Mouse (Mus musculus) gastrocnemius, adult 18-20 months (tissue): ENCODE data around the gene Lpcat3. TPM values are rescaled to one million over a fixed set of nuclear protein-coding genes. Genes with fewer than 3 reads are reported as not detected.

ENCODE experiments used
- microRNA-seq: library from miRNA; unstranded; fragments of <30 nt; microRNA quantifications from one replicate; pipeline ENCODE4 v1.2.0, GENCODE M21; 2021
- total RNA-seq, 2 experiments: library from RNA; stranded (reverse); gene quantifications; 2 replicates each; pipeline ENCODE4 v1.2.3; 2021

Lpcat3 gene
- total RNA-seq, 2 experiments from 2014 or later = 14.4 to 17.8 TPM

Small RNA genes lying within 50 kb of the gene (microRNA-seq; reads per million reads assigned to microRNA genes)
- gene Mir141 (not detected), gene Mir200c (18.4 reads per million, percentile 35 among the genes with 10 or more reads in this experiment)

Other genes with a start within 250 kb of the Lpcat3 start
- gene Pex5, start 248.0 kb upstream of the Lpcat3 start, total RNA-seq = 10 to 100 TPM; 20.2 to 20.6 TPM
- gene Clstn3, start 198.2 kb upstream of the Lpcat3 start, total RNA-seq = 1 to 10 TPM in 1 of 2 experiments, under 1 TPM in 1; 0.34 to 1.1 TPM
- gene C1rl, start 169.9 kb upstream of the Lpcat3 start, total RNA-seq = under 1 TPM; 0.50 to 0.57 TPM
- 10 to 100 TPM in 1 of 2 experiments, 1 to 10 TPM in 1; 8.4 to 10.8 TPM for gene C1ra, start 150.6 kb upstream of the Lpcat3 start, total RNA-seq
- 10 to 100 TPM; 16.3 to 26.1 TPM for gene C1s1, start 120.7 kb upstream of the Lpcat3 start, total RNA-seq
- gene C1rb, start 92.7 kb upstream of the Lpcat3 start, total RNA-seq = 1 to 10 TPM in 1 of 2 experiments, under 1 TPM in 1; 0.84 to 1.4 TPM
- under 1 TPM; 0.48 to 0.76 TPM for gene C1s2, start 26.9 kb upstream of the Lpcat3 start, total RNA-seq
- 10 to 100 TPM; 58.4 to 60.4 TPM for gene Emg1, start 49.2 kb downstream of the Lpcat3 start, total RNA-seq
- 100 to 1,000 TPM; 134 to 155 TPM for gene Phb2, start 49.3 kb downstream of the Lpcat3 start, total RNA-seq
- gene Ptpn6, start 75.7 kb downstream of the Lpcat3 start, total RNA-seq = 1 to 10 TPM in 1 of 2 experiments, under 1 TPM in 1; 0.90 to 1.1 TPM
- gene Grcc10, start 78.3 kb downstream of the Lpcat3 start, total RNA-seq = 100 to 1,000 TPM; 162 TPM
- gene Gm45234, start 93.0 kb downstream of the Lpcat3 start, total RNA-seq = not detected
- 10 to 100 TPM; 44.0 to 56.4 TPM for gene Atn1, start 93.5 kb downstream of the Lpcat3 start, total RNA-seq
- gene Eno2, start 106.6 kb downstream of the Lpcat3 start, total RNA-seq = 1 to 10 TPM in 1 of 2 experiments, under 1 TPM in 1; 0.87 to 1.2 TPM
- gene Lrrc23, start 116.7 kb downstream of the Lpcat3 start, total RNA-seq = under 1 TPM in 1 of 2 experiments, not detected in 1; 0.31 TPM
- gene Spsb2, start 145.6 kb downstream of the Lpcat3 start, total RNA-seq = 1 to 10 TPM; 2.2 to 5.3 TPM
- gene Tpi1, start 151.3 kb downstream of the Lpcat3 start, total RNA-seq = 1,000 to 10,000 TPM; 2,056 to 2,236 TPM
- gene Usp5, start 166.5 kb downstream of the Lpcat3 start, total RNA-seq = 10 to 100 TPM; 39.9 to 50.1 TPM
- under 1 TPM; 0.25 to 0.55 TPM for gene Cdca3, start 166.5 kb downstream of the Lpcat3 start, total RNA-seq
- gene Gnb3, start 177.2 kb downstream of the Lpcat3 start, total RNA-seq = under 1 TPM; 0.57 to 0.71 TPM
- 1 to 10 TPM; 3.5 to 4.9 TPM for gene P3h3, start 194.7 kb downstream of the Lpcat3 start, total RNA-seq
- gene Gpr162, start 201.0 kb downstream of the Lpcat3 start, total RNA-seq = under 1 TPM; 0.09 to 0.21 TPM
- under 1 TPM; 0.38 to 0.41 TPM for gene Cd4, start 225.2 kb downstream of the Lpcat3 start, total RNA-seq
- under 1 TPM in 1 of 2 experiments, not detected in 1; 0.12 TPM for gene Lag3, start 248.7 kb downstream of the Lpcat3 start, total RNA-seq